Mouse (Mus musculus): ENCODE data around the gene Erf.

DNA sequence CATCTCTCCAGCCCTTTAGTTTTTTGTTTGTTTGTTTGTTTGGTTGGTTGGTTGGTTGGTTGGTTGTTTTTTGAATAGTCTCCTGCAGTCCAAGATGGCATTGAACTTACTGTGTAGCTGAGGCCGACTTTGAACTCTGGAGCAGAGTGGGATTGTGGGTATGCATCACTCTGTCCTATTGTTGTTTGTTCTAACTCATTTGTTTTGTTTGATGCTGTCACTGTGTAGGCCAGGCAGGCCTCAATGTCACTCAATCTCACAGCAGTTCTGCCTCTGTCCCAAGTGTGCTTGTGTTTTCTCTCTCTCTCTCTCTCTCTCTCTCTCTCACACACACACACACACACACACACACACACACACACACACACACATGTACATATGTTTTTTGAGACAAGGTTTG lies 11.3 kb upstream of the Erf start:
- TF ChIP-seq CTCF (IDR thresholded peaks at IDR 0.05) (no peak), EP300 (IDR thresholded peaks at IDR 0.05) (no peak)
